Mouse (Mus musculus): ENCODE measurements at regions not wholly inside any gene's neighbourhood (a gene's known extent, or its start where the extent isn't known, plus 50 kb on each side); places are given as distances from the start of the nearest gene placed in this dataset.

GRCm38 (mm10) chr2:178983801-178984200 is 458.4 kb upstream of the Cdh4 start:
- TF ChIP-seq EP300 (IDR thresholded peaks at IDR 0.05) (no peak), CTCF (IDR thresholded peaks at IDR 0.05) (no peak)
